Mouse (Mus musculus): ENCODE measurements around the gene Bhmt. TPM values are rescaled to one million over a fixed set of nuclear protein-coding genes. Genes with fewer than 3 reads are reported as not detected.

The Bhmt gene
- polyA plus RNA-seq, 1 experiment from 2014 or later: 0.11 TPM

DNA sequence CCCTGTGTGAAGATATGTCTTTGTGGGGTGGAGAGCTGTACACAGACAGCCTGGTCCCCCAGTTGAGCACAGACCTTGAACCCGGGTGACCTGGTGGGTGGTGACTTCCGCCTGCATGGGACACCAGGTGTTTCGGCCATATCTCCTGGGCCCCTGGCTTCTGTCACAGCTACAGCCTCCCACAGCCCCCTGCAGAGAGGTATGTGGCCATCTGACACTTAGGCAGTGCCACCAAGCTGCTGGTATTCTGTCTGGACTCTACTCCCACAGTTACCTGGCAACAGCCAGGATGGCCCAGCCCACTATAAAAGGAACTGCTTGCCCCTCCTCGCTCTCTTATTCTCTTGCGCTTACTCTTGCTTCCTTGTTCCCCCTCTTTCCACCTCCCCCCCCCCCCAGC lies 20.2 kb upstream of the Bhmt start:
- no peak overlapping the region for H3K4me2 ChIP-seq (ENCODE audit: low read depth, low read length)
- H3K4me1 ChIP-seq (replicated peaks; ENCODE audit: control insufficient read depth, insufficient read depth, low read length): no peaks in the 10 kb centered on the region
- no peaks in the 10 kb centered on the region for H3K36me3 ChIP-seq (ENCODE audit: control insufficient read depth, insufficient read depth, low read length)
- no peak overlapping the region for H3K4me3 ChIP-seq (ENCODE audit: low read length)
- no peaks in the 10 kb centered on the region for H3K9me3 ChIP-seq (ENCODE audit: control insufficient read depth, low read length)
- H3K9ac ChIP-seq (ENCODE audit: low read length): no peak overlapping the region
- WGBS: 64% methylated on average over 5 of the region's 5 CpGs
- no peaks in the 10 kb centered on the region for H3K27me3 ChIP-seq (ENCODE audit: control insufficient read depth, insufficient read depth, low read depth, low read length)
- no peak for ATAC-seq (ENCODE audit: low read depth)
- H3K27ac ChIP-seq (ENCODE audit: low read length): no peak overlapping the region

DNA sequence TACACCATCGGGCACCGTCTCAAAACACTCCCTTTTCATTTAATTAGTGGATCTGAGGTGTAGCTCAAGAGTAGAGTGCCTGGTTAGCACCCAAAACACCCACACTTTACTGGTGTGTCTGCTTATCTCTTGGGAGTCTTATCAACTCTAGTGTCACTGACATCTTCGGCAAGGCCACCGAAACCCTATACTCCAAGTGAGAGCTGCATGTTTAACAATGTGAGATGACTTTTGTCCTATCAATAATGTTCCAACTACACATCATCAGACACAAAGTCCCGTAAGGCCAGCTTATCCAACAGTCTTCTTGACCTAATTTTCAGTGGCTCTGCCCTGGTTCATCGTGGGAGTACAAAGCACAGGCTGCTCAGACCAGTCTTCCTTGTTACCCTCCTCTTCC lies 15.6 kb upstream of the Bhmt start:
- Histone ChIP-seq H3K27me3 (ENCODE audit: control insufficient read depth, insufficient read depth, low read depth, low read length) (no peaks in the 10 kb centered on the region), H3K4me3 (ENCODE audit: low read length) (no peak overlapping the region), H3K36me3 (ENCODE audit: control insufficient read depth, insufficient read depth, low read length) (no peaks in the 10 kb centered on the region), H3K4me2 (ENCODE audit: low read depth, low read length) (no peak overlapping the region), H3K27ac (ENCODE audit: low read length) (no peak overlapping the region), H3K4me1 (replicated peaks; ENCODE audit: control insufficient read depth, insufficient read depth, low read length) (no peaks in the 10 kb centered on the region), H3K9ac (ENCODE audit: low read length) (no peak overlapping the region), H3K9me3 (ENCODE audit: control insufficient read depth, low read length) (no peaks in the 10 kb centered on the region)
- whole genome bisulfite sequencing: 80% methylated on average over 6 of the region's 6 CpGs
- no peak for ATAC-seq (ENCODE audit: low read depth)

DNA sequence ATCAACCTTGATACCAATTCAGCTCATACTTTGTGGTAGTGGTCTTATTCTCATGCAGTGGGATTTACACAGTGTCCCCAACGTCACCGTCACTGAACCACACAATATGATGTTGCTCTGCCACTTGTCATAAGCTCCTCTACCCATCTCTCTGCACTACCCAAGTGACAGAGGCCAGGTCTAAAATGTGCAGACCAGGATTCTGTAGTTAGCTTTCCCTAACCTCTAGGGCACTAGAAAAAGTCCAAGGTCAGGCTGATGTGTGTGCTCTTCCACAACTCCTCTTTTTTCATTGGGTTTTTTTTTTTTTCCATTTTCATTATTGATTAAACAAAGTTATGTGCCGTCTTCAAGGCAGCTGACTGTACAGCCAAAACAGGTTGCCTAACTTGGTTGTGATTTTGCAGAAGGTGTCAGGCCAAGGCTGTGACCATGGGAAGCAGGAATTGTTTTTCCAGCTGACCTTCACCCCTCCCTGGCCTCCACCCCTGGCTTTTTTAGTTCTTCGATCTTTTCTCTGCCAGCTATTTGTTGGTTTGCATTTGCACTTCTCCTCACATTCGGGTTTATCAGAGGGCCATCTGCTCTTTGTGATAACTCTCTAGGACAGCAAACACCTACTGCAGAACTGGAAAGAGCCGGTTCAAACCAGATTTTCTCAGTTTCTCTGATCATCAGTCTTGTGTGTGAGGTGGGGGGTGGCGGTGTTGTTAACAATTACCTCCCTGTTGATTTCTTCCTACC lies 10.8 kb upstream of the Bhmt start:
- no peak overlapping the region for H3K27ac ChIP-seq (ENCODE audit: low read length)
- H3K4me2 ChIP-seq (ENCODE audit: low read depth, low read length): no peak overlapping the region
- H3K4me3 ChIP-seq (ENCODE audit: low read length): no peak overlapping the region
- no peaks in the 10 kb centered on the region for H3K36me3 ChIP-seq (ENCODE audit: control insufficient read depth, insufficient read depth, low read length)
- no peak overlapping the region for H3K9ac ChIP-seq (ENCODE audit: low read length)
- no peak for ATAC-seq (ENCODE audit: low read depth)
- WGBS: 56% methylated on average over 7 of the region's 7 CpGs
- no peaks in the 10 kb centered on the region for H3K9me3 ChIP-seq (ENCODE audit: control insufficient read depth, low read length)
- no peaks in the 10 kb centered on the region for H3K27me3 ChIP-seq (ENCODE audit: control insufficient read depth, insufficient read depth, low read depth, low read length)
- no peaks in the 10 kb centered on the region for H3K4me1 ChIP-seq (replicated peaks; ENCODE audit: control insufficient read depth, insufficient read depth, low read length)

DNA sequence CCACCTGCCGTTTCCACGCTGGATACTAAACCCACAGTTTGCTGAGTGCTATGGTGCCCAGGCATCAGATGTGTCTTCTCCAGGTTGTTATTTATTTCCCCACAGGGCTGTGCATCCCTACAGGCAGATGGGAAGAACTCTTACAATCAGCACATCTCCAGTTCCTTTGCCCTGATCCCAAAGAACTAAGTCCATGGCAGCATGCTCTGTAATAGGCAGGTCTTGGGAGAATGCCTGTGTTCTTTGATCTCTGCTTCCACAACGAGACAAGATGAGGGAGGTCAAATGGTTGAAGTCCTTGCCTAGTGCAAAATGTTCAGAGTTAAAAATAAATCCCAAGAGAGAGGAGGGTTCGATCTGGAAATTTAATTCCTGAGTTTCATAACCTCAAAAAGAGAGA lies 1.9 kb upstream of the Bhmt start:
- WGBS: 58% methylated on average over 4 of the region's 4 CpGs

DNA sequence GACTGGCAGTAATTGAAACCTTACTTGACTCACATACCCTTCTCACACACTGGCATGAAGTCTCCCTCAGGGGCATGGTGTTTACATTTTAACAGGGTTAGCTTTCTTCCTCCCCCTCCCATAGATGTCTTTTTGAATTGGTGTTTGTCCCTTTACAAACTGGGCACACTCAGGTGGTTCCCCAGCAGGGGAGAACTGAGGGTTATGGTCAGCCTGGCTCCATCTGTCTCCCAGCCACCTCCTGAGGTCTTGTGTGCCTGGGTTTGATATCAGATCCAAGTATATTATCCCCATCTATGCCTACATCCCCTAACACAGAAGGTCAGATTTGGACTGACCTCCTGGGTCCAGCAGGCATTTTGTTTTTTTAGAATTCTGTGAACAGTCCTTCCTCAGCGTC lies 1.2 kb downstream of the Bhmt start:
- no peaks in the 10 kb centered on the region for H3K4me1 ChIP-seq (replicated peaks; ENCODE audit: control insufficient read depth, insufficient read depth, low read length)
- H3K27ac ChIP-seq (ENCODE audit: low read length): no peak overlapping the region
- no peaks in the 10 kb centered on the region for H3K36me3 ChIP-seq (ENCODE audit: control insufficient read depth, insufficient read depth, low read length)
- no peak overlapping the region for H3K4me2 ChIP-seq (ENCODE audit: low read depth, low read length)
- no peaks in the 10 kb centered on the region for H3K27me3 ChIP-seq (ENCODE audit: control insufficient read depth, insufficient read depth, low read depth, low read length)
- no peak overlapping the region for H3K4me3 ChIP-seq (ENCODE audit: low read length)
- 75% methylated on average over 1 of the region's 1 CpGs for WGBS
- ATAC-seq (ENCODE audit: low read depth): no peak
- H3K9me3 ChIP-seq (ENCODE audit: control insufficient read depth, low read length): no peaks in the 10 kb centered on the region
- H3K9ac ChIP-seq (ENCODE audit: low read length): no peak overlapping the region

More for the DNA sequence above, 1.9 kb upstream of the Bhmt start:
- Histone ChIP-seq H3K9me3 (ENCODE audit: control insufficient read depth, low read length) (no peaks in the 10 kb centered on the region), H3K4me3 (ENCODE audit: low read length) (no peak overlapping the region), H3K4me1 (replicated peaks; ENCODE audit: control insufficient read depth, insufficient read depth, low read length) (no peaks in the 10 kb centered on the region), H3K36me3 (ENCODE audit: control insufficient read depth, insufficient read depth, low read length) (no peaks in the 10 kb centered on the region), H3K4me2 (ENCODE audit: low read depth, low read length) (no peak overlapping the region), H3K9ac (ENCODE audit: low read length) (no peak overlapping the region), H3K27me3 (ENCODE audit: control insufficient read depth, insufficient read depth, low read depth, low read length) (no peaks in the 10 kb centered on the region), H3K27ac (ENCODE audit: low read length) (no peak overlapping the region)
- no peak for ATAC-seq (ENCODE audit: low read depth)

DNA sequence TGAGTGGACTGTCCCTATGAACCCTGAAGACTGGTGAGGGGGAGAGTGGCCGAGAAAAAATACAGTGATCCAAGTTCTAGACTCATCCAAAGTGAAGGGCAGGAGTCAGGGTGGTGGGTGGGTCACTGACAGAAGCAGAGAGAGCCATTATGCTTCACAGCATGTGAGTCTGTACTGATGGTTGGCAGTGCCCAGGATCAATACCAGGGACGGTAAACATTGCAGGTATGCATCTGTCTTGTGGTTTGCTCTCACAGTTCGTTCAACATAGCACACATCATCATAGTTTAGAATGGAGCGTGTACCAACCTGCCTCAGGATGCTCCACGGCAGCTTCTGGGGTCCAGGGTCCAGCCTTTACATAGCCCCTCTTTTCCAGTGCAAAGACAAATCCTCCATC lies 4.8 kb downstream of the Bhmt start:
- 81% methylated on average over 5 of the region's 5 CpGs for WGBS
- no peaks in the 10 kb centered on the region for H3K4me1 ChIP-seq (replicated peaks; ENCODE audit: control insufficient read depth, insufficient read depth, low read length)
- no peaks in the 10 kb centered on the region for H3K36me3 ChIP-seq (ENCODE audit: control insufficient read depth, insufficient read depth, low read length)
- no peak overlapping the region for H3K4me2 ChIP-seq (ENCODE audit: low read depth, low read length)
- no peak for ATAC-seq (ENCODE audit: low read depth)
- H3K9me3 ChIP-seq (ENCODE audit: control insufficient read depth, low read length): no peaks in the 10 kb centered on the region
- no peak overlapping the region for H3K9ac ChIP-seq (ENCODE audit: low read length)
- H3K27me3 ChIP-seq (ENCODE audit: control insufficient read depth, insufficient read depth, low read depth, low read length): no peaks in the 10 kb centered on the region
- H3K4me3 ChIP-seq (ENCODE audit: low read length): no peak overlapping the region
- no peak overlapping the region for H3K27ac ChIP-seq (ENCODE audit: low read length)

DNA sequence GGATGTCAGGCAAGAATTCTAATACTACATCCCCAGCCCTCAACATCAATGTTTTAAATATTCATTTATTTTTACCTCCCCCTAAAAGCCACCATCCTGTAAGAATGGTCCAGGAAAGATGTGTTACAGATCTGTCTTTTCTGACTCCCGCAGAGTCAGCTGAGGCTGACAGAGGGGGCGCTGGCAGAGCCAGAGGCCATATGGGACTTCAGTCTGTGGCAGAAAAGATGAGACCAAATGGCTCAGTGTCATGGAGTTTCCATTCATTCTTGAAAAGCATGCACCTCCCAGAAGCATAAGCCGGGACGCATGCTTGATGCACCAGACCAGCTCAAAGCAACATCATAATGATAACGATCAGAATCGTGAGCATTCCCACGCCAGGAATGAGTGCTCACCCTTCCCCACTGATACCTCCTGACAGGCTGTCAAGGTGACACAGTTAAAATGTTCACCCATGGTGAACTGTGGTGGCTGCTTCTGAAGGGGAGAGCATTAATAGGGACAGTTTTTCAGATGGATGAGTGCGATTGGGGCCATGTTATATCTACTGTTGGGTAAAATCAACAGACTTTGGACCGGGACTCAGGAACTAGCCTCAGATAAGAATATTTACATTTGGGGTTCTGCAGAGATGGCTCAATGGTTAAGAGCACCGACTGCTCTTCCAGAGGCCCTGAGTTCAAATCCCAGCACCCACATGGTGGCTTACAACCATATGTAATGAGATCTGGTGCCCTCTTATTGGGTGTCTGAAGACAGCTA lies 6.6 kb downstream of the Bhmt start:
- no peaks in the 10 kb centered on the region for H3K4me1 ChIP-seq (replicated peaks; ENCODE audit: control insufficient read depth, insufficient read depth, low read length)
- no peak overlapping the region for H3K4me2 ChIP-seq (ENCODE audit: low read depth, low read length)
- WGBS: 57% methylated on average over 10 of the region's 10 CpGs
- no peaks in the 10 kb centered on the region for H3K27me3 ChIP-seq (ENCODE audit: control insufficient read depth, insufficient read depth, low read depth, low read length)
- H3K27ac ChIP-seq (ENCODE audit: low read length): no peak overlapping the region
- H3K9ac ChIP-seq (ENCODE audit: low read length): no peak overlapping the region
- H3K36me3 ChIP-seq (ENCODE audit: control insufficient read depth, insufficient read depth, low read length): no peaks in the 10 kb centered on the region
- no peaks in the 10 kb centered on the region for H3K9me3 ChIP-seq (ENCODE audit: control insufficient read depth, low read length)
- H3K4me3 ChIP-seq (ENCODE audit: low read length): no peak overlapping the region
- no peak for ATAC-seq (ENCODE audit: low read depth)

DNA sequence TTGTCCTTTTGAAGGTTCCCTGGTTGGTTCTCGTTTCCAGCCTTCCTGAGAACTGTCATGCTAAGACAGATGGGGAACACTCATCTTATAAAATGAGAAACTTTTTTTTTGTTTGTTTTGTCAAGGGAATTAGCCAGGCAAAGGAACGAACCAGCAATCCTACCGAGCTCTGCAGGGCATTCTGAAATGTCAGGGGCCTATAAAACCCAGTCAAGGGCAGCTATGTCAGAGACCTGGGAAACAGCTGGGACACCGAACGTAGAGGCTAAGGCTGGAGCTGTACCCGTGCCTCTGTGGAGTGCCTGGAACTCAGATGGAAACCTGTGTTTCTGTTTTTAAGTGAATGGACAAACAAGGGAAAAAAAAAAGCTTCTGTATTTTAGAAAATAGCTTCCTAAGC lies 8.9 kb downstream of the Bhmt start:
- no peak overlapping the region for H3K4me3 ChIP-seq (ENCODE audit: low read length)
- no peak overlapping the region for H3K9ac ChIP-seq (ENCODE audit: low read length)
- H3K4me1 ChIP-seq (replicated peaks; ENCODE audit: control insufficient read depth, insufficient read depth, low read length): no peaks in the 10 kb centered on the region
- no peaks in the 10 kb centered on the region for H3K27me3 ChIP-seq (ENCODE audit: control insufficient read depth, insufficient read depth, low read depth, low read length)
- H3K27ac ChIP-seq (ENCODE audit: low read length): no peak overlapping the region
- 19% methylated on average over 6 of the region's 6 CpGs for WGBS
- H3K4me2 ChIP-seq (ENCODE audit: low read depth, low read length): no peak overlapping the region
- no peaks in the 10 kb centered on the region for H3K9me3 ChIP-seq (ENCODE audit: control insufficient read depth, low read length)
- ATAC-seq (ENCODE audit: low read depth): no peak
- H3K36me3 ChIP-seq (ENCODE audit: control insufficient read depth, insufficient read depth, low read length): no peaks in the 10 kb centered on the region

DNA sequence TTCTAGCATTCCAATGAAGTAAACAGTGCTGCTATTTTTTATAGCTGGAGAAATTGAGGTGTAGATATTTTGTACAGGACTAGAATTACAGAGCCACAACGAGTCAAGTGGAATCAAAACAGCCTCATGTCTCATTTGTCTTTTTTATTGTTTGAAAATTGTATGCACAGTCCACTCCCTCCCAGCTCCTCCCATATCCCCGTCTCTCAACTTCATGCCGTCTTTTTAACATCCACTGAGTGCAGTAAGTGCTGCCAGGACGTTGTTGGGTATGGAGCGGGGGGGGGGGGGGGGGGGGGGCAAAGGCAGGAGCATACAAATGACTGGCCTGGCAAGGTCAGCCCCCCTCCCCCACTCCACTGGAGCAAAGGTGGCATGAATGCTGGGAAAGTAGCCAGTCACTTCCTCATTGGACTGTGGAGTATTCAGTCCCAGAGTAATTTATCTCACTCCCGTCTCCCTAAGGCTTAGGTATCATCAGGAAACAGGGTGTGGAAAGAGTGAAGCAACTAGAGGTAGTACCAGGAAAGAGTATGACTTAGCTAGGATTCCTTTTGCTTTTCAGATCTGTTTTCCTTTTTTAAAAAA lies 23.3 kb downstream of the Bhmt start:
- Histone ChIP-seq H3K4me3 (ENCODE audit: low read length) (no peak overlapping the region), H3K36me3 (ENCODE audit: control insufficient read depth, insufficient read depth, low read length) (no peaks in the 10 kb centered on the region), H3K4me2 (ENCODE audit: low read depth, low read length) (no peak overlapping the region), H3K4me1 (replicated peaks; ENCODE audit: control insufficient read depth, insufficient read depth, low read length) (0 out of 2 replicates have a peak, but pooled peaks cover 2% of the 10 kb centered on the region), H3K9me3 (ENCODE audit: control insufficient read depth, low read length) (no peaks in the 10 kb centered on the region), H3K27me3 (ENCODE audit: control insufficient read depth, insufficient read depth, low read depth, low read length) (no peaks in the 10 kb centered on the region), H3K9ac (ENCODE audit: low read length) (no peak overlapping the region), H3K27ac (ENCODE audit: low read length) (no peak overlapping the region)
- 12% methylated on average over 5 of the region's 6 CpGs for WGBS
- ATAC-seq (ENCODE audit: low read depth): no peak
